23 mouse cellular contexts compared by ENCODE assay signal in genomic region chrX:71981322-71981721, GRCm38 (mm10). TPM values are rescaled to one million over a fixed set of nuclear protein-coding genes. Genes with fewer than 3 reads are reported as not detected.
DNase-seq lines count a peak whose midpoint lies in the region; ATAC-seq and TF ChIP-seq lines count a peak whose summit lies in the region.
"Had no signal": no experiment of that assay in that cellular context is flagged by ENCODE, and none has a peak within 500 bp of the region (broad histone marks: within the 10 kb centered on the region; RNA-seq: fewer than 3 reads in every experiment).

No protein-coding gene starts in this region.

- H3K4me1 ChIP-seq in kidney, postnatal 0 days (replicated peaks; ENCODE audit: insufficient read depth, low read length) = no peaks in the 10 kb centered on the region
- H3K4me1 ChIP-seq in lung, embryonic 16.5 days (replicated peaks; ENCODE audit: control insufficient read depth, insufficient read depth, low read length) = peaks cover 3% of the 10 kb centered on the region; the same call in 1 of the 2 replicates
- H3K4me1 ChIP-seq: embryonic facial prominence, embryonic 10.5 days; forebrain, embryonic 13.5 days; heart, embryonic 15.5 days; hindbrain, embryonic 13.5 days had no signal

- H3K9me3 ChIP-seq in kidney, postnatal 0 days (replicated peaks; ENCODE audit: low read length) = no peaks in the 10 kb centered on the region
- H3K9me3 ChIP-seq in lung, embryonic 16.5 days (ENCODE audit: control insufficient read depth, low read length) = no peaks in the 10 kb centered on the region
- H3K9me3 ChIP-seq: embryonic facial prominence, embryonic 10.5 days; forebrain, embryonic 13.5 days; heart, embryonic 15.5 days; hindbrain, embryonic 13.5 days had no signal

- no peak for TF ChIP-seq CTCF in kidney, postnatal 0 days (IDR thresholded peaks at IDR 0.05; ENCODE audit: low read depth)

- no peak overlapping the region for H3K9ac ChIP-seq in kidney, postnatal 0 days (ENCODE audit: low read depth, low read length)
- no peak overlapping the region for H3K9ac ChIP-seq in lung, embryonic 16.5 days (ENCODE audit: low read length)
- H3K9ac ChIP-seq: forebrain, embryonic 13.5 days; forebrain, postnatal 0 days; heart, embryonic 15.5 days; hindbrain, embryonic 13.5 days had no signal

- DNase-seq in adrenal gland, postnatal 14 days = peak; percentile 17
- no peak for DNase-seq in adrenal gland, adult 2 months
- DNase-seq in kidney, postnatal 0 days (ENCODE audit: low spot score) = peak; percentile 8
- DNase-seq in kidney, postnatal 4 days = no peak
- no peak for DNase-seq in lung, postnatal 4 days
- DNase-seq in urinary bladder, adult 2 months (ENCODE audit: low spot score) = no peak
- DNase-seq: cerebellum, adult 2 months; cerebellum, postnatal 10 days; forebrain, postnatal 0 days; gastrocnemius, postnatal 14 days; heart, adult 2 months had no signal

- H3K4me3 ChIP-seq in kidney, postnatal 0 days (replicated peaks; ENCODE audit: low read depth, low read length) = no peak overlapping the region
- no peak overlapping the region for H3K4me3 ChIP-seq in lung, embryonic 16.5 days (ENCODE audit: low read length)
- H3K4me3 ChIP-seq: embryonic facial prominence, embryonic 10.5 days; forebrain, embryonic 13.5 days; heart, adult 2 months; heart, embryonic 15.5 days; hindbrain, embryonic 13.5 days had no signal

- WGBS in kidney, postnatal 0 days = 80% methylated on average over 2 of the region's 2 CpGs
- 48% methylated on average over 2 of the region's 2 CpGs for WGBS in lung, embryonic 16.5 days

- H3K4me2 ChIP-seq in kidney, postnatal 0 days (ENCODE audit: low read length) = no peak overlapping the region
- no peak overlapping the region for H3K4me2 ChIP-seq in lung, embryonic 16.5 days (ENCODE audit: low read depth, low read length)
- H3K4me2 ChIP-seq: forebrain, embryonic 13.5 days; heart, embryonic 11.5 days; heart, embryonic 15.5 days; hindbrain, embryonic 13.5 days had no signal

- ATAC-seq in kidney, postnatal 0 days (replicated peaks; ENCODE audit: low FRiP score, low read depth) = no peak
- peak; percentile 34; the same call in 1 of the 2 replicates for ATAC-seq in lung, embryonic 16.5 days (ENCODE audit: low read depth)
- ATAC-seq: forebrain, embryonic 13.5 days; forebrain, postnatal 0 days; hindbrain, postnatal 0 days had no signal

- no peak overlapping the region for H3K27ac ChIP-seq in kidney, postnatal 0 days
- no peak overlapping the region for H3K27ac ChIP-seq in lung, embryonic 16.5 days (ENCODE audit: low read length)
- H3K27ac ChIP-seq: embryonic facial prominence, embryonic 10.5 days; forebrain, embryonic 13.5 days; heart, adult 2 months; heart, embryonic 15.5 days; hindbrain, embryonic 13.5 days; hindbrain, postnatal 0 days had no signal

- no peaks in the 10 kb centered on the region for H3K36me3 ChIP-seq in kidney, postnatal 0 days (ENCODE audit: insufficient read depth, low read length)
- no peaks in the 10 kb centered on the region for H3K36me3 ChIP-seq in lung, embryonic 16.5 days (ENCODE audit: control insufficient read depth, insufficient read depth, low read length)
- H3K36me3 ChIP-seq: embryonic facial prominence, embryonic 10.5 days; heart, embryonic 15.5 days; hindbrain, embryonic 13.5 days had no signal

- no peaks in the 10 kb centered on the region for H3K27me3 ChIP-seq in kidney, postnatal 0 days (ENCODE audit: insufficient read depth, low read length)
- no peaks in the 10 kb centered on the region for H3K27me3 ChIP-seq in lung, embryonic 16.5 days (ENCODE audit: control insufficient read depth, insufficient read depth, low read depth, low read length)
- H3K27me3 ChIP-seq: forebrain, embryonic 13.5 days; heart, embryonic 15.5 days; hindbrain, embryonic 13.5 days had no signal

RNA-seq across cellular contexts. Expression of gene Fate1, which starts 8.5 kb away (rescaled TPM):
- not detected in 2 replicates for total RNA-seq in adrenal gland, postnatal 14 days (2021)
- total RNA-seq in adrenal gland, adult 2 months (2021) = not detected
- 0.21 TPM in 1 of 2 replicates, not detected in the other for polyA plus RNA-seq in adrenal gland, adult 2 months (2012; rRNA removed)
- polyA plus RNA-seq in kidney, postnatal 0 days (2015; fragmentation: Nextera tagmentation; extraction: Ambion mirVana) = not detected in 2 replicates
- polyA plus RNA-seq in lung, embryonic 16.5 days (2015; fragmentation: Nextera tagmentation; extraction: Ambion mirVana) = 0.16 TPM in 1 of 2 replicates, not detected in the other
- 0.21 TPM in 1 of 2 replicates, not detected in the other for polyA plus RNA-seq in urinary bladder, adult 2 months (2012; rRNA removed)
- total RNA-seq: ES-E14; gastrocnemius, adult 18-20 months; gastrocnemius, postnatal 14 days; heart, adult 2 months; hematopoietic stem cell, adult 5-6 weeks; hindbrain, postnatal 0 days had no signal
- polyA plus RNA-seq: embryonic facial prominence, embryonic 10.5 days; embryonic facial prominence, embryonic 14.5 days; forebrain, embryonic 13.5 days; forebrain, postnatal 0 days; heart, adult 2 months; heart, embryonic 11.5 days; heart, embryonic 15.5 days; hindbrain, embryonic 13.5 days; hindbrain, postnatal 0 days; intestine, embryonic 14.5 days had no signal

RNA-seq across cellular contexts. Expression of gene Cnga2, which starts 10.3 kb away (rescaled TPM):
- 0.15 and 0.22 TPM in 2 replicates for total RNA-seq in adrenal gland, postnatal 14 days (2021)
- not detected for total RNA-seq in adrenal gland, adult 2 months (2021)
- not detected in 2 replicates for polyA plus RNA-seq in adrenal gland, adult 2 months (2012; rRNA removed)
- polyA plus RNA-seq in kidney, postnatal 0 days (2015; fragmentation: Nextera tagmentation; extraction: Ambion mirVana) = 0.06 TPM in 1 of 2 replicates, not detected in the other
- 0.39 and 0.55 TPM in 2 replicates for polyA plus RNA-seq in lung, embryonic 16.5 days (2015; fragmentation: Nextera tagmentation; extraction: Ambion mirVana)
- 0.15 and 0.16 TPM in 2 replicates for polyA plus RNA-seq in urinary bladder, adult 2 months (2012; rRNA removed)
- total RNA-seq: ES-E14; gastrocnemius, adult 18-20 months; heart, adult 2 months; hematopoietic stem cell, adult 5-6 weeks had no signal
- polyA plus RNA-seq: embryonic facial prominence, embryonic 10.5 days had no signal

RNA-seq across cellular contexts. Expression of gene Prrg3, which starts 18.9 kb away (rescaled TPM):
- 22.9 and 25.2 TPM in 2 replicates for total RNA-seq in adrenal gland, postnatal 14 days (2021)
- 10 to 100 TPM; 12.1 to 14.4 TPM for total RNA-seq in adrenal gland, adult 2 months (2021)
- polyA plus RNA-seq in adrenal gland, adult 2 months (2012; rRNA removed) = 3.2 and 4.2 TPM in 2 replicates
- 4.3 and 4.4 TPM in 2 replicates for polyA plus RNA-seq in kidney, postnatal 0 days (2015; fragmentation: Nextera tagmentation; extraction: Ambion mirVana)
- 34.4 and 35.2 TPM in 2 replicates for polyA plus RNA-seq in lung, embryonic 16.5 days (2015; fragmentation: Nextera tagmentation; extraction: Ambion mirVana)
- 10.2 and 11.1 TPM in 2 replicates for polyA plus RNA-seq in urinary bladder, adult 2 months (2012; rRNA removed)
- total RNA-seq: hematopoietic stem cell, adult 5-6 weeks had no signal

Comparison
In these comparisons a context has a peak if more than half of its experiments do, and no peak if none do; other contexts are left out.
1. DNase-seq: peak in adrenal gland, postnatal 14 days (single experiment) and kidney, postnatal 0 days (single experiment); none in adrenal gland, adult 2 months (single experiment), kidney, postnatal 4 days (0 of 2), lung, postnatal 4 days (0 of 2) and urinary bladder, adult 2 months (single experiment).